ENCODE assay signal across 27 mouse cellular contexts in the genomic region with DNA sequence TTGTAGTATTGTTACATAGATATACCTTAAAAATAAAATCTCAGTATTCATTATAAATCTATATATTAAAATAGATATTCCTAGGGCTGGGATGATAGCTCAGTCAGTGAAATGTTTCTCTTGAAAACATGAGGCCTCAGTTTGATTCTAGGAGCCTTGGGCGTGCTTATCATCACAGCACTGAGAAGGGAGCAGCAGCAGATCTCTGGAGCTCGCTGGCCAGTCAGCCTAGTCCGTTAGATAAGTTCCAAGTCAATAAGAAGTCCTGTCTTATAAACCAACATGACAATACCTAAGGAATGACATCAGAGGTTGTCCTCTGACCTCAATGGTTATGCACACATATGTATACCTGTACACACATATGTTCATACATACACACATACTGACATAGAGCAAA.
"Had no signal": no experiment of that assay in that cellular context is flagged by ENCODE, and none has a peak within 500 bp of the region (broad histone marks: within the 10 kb centered on the region; RNA-seq: fewer than 3 reads in every experiment).

No protein-coding gene starts in this region.

- H3K9ac ChIP-seq: forebrain, embryonic 15.5 days; forebrain, postnatal 0 days; heart, embryonic 13.5 days; heart, embryonic 15.5 days; hindbrain, embryonic 12.5 days; hindbrain, embryonic 14.5 days; intestine, embryonic 15.5 days; limb, embryonic 13.5 days had no signal

- H3K27me3 ChIP-seq: forebrain, embryonic 15.5 days; heart, embryonic 13.5 days; heart, embryonic 15.5 days; hindbrain, embryonic 12.5 days; intestine, embryonic 15.5 days; limb, embryonic 13.5 days had no signal

- H3K4me2 ChIP-seq: forebrain, embryonic 15.5 days; heart, embryonic 11.5 days; heart, embryonic 13.5 days; heart, embryonic 15.5 days; hindbrain, embryonic 12.5 days; hindbrain, embryonic 14.5 days; intestine, embryonic 15.5 days; limb, embryonic 13.5 days had no signal

- ATAC-seq: forebrain, embryonic 15.5 days; forebrain, postnatal 0 days; hindbrain, embryonic 16.5 days; inflammation-experienced regulatory T-cells, adult 6 months; intestine, embryonic 15.5 days; intestine, postnatal 0 days had no signal

- H3K36me3 ChIP-seq: forebrain, embryonic 15.5 days; heart, embryonic 13.5 days; heart, embryonic 15.5 days; hindbrain, embryonic 12.5 days; intestine, embryonic 15.5 days; limb, embryonic 13.5 days had no signal

- H3K27ac ChIP-seq: forebrain, embryonic 15.5 days; heart, adult 2 months; heart, embryonic 13.5 days; heart, embryonic 15.5 days; hindbrain, embryonic 12.5 days; hindbrain, embryonic 14.5 days; intestine, embryonic 15.5 days; layer of hippocampus, adult 2 months; limb, embryonic 13.5 days had no signal

- DNase-seq: forebrain, postnatal 0 days; gastrocnemius, postnatal 14 days; gastrocnemius, postnatal 36 days; heart, adult 11 months; heart, adult 2 months; heart, postnatal 14 days; heart, postnatal 36 days; kidney, adult 18-20 months; kidney, adult 8-10 months; kidney, postnatal 10 days; kidney, postnatal 25 days; kidney, postnatal 4 days; layer of hippocampus, adult 9-11 months; layer of hippocampus, postnatal 36 days; left cerebral cortex, postnatal 4 days had no signal

- H3K9me3 ChIP-seq: forebrain, embryonic 15.5 days; heart, embryonic 13.5 days; heart, embryonic 15.5 days; hindbrain, embryonic 12.5 days; intestine, embryonic 15.5 days; limb, embryonic 13.5 days had no signal

- H3K4me3 ChIP-seq: forebrain, embryonic 15.5 days; heart, adult 2 months; heart, embryonic 13.5 days; heart, embryonic 15.5 days; hindbrain, embryonic 12.5 days; intestine, embryonic 15.5 days; layer of hippocampus, adult 2 months; limb, embryonic 13.5 days had no signal

- H3K4me1 ChIP-seq: forebrain, embryonic 15.5 days; heart, embryonic 13.5 days; heart, embryonic 15.5 days; hindbrain, embryonic 12.5 days; intestine, embryonic 15.5 days; limb, embryonic 13.5 days had no signal
